Mouse (Mus musculus) heart, postnatal 0 days (tissue): ENCODE data around the gene Tagln3. TPM values are rescaled to one million over a fixed set of nuclear protein-coding genes. Genes with fewer than 3 reads are reported as not detected.
A peak's percentile ranks its signal among the peaks of the same experiment; 100 is the strongest.

ENCODE experiments used
- ATAC-seq: fragments of 200-750 bp; cut with Nextera tagmentation; 2 replicates; pipeline ENCODE4 v1.8.0; 2017; ENCODE audit warnings: low read depth, moderate number of reproducible peaks, moderate library complexity; ENCODE audit not compliant: insufficient read depth
- DNase-seq: peaks from one replicate; pipeline ENCODE4 v3.0.0-alpha.2; 2016; ENCODE audit warnings: low spot score
- H3K27ac ChIP-seq: fragments of 300-500 bp; sonication (generic); 2 replicates; pipeline ENCODE4 v1.5.1; 2014; ENCODE audit warnings: low read depth, mild to moderate bottlenecking
- H3K27me3 ChIP-seq: fragments of 300-500 bp; sonication (generic); 2 replicates; pipeline ENCODE4 v1.6.1; 2014; ENCODE audit warnings: low read length, mixed read lengths; ENCODE audit not compliant: control insufficient read depth, insufficient read depth
- H3K36me3 ChIP-seq: fragments of 300-500 bp; sonication (generic); replicated peaks from 2 replicates; pipeline ENCODE4 v1.6.1; 2014; ENCODE audit warnings: low read length, mixed read lengths; ENCODE audit not compliant: control insufficient read depth, insufficient read depth
- H3K4me1 ChIP-seq: fragments of 300-500 bp; sonication (generic); 2 replicates; pipeline ENCODE4 v1.6.1; 2014; ENCODE audit warnings: antibody characterized with exemption; ENCODE audit not compliant: control insufficient read depth, insufficient read depth
- H3K4me2 ChIP-seq: fragments of 300-500 bp; sonication (generic); 2 replicates; pipeline ENCODE4 v1.6.1; 2014; ENCODE audit warnings: low read depth, mild to moderate bottlenecking, low read length, moderate library complexity
- H3K4me3 ChIP-seq: fragments of 300-500 bp; sonication (generic); 2 replicates; pipeline ENCODE4 v1.5.1; 2014; ENCODE audit warnings: low read depth, low read length
- H3K9ac ChIP-seq: fragments of 300-500 bp; sonication (generic); replicated peaks from 2 replicates; pipeline ENCODE4 v1.6.1; 2014; ENCODE audit warnings: low read depth, low read length, mixed read lengths
- H3K9me3 ChIP-seq: fragments of 300-500 bp; sonication (generic); replicated peaks from 2 replicates; pipeline ENCODE4 v1.6.1; 2016; ENCODE audit warnings: low read length; ENCODE audit not compliant: control insufficient read depth
- CTCF ChIP-seq: IDR thresholded peaks from 2 replicates; pipeline ENCODE4 v1.5.1; 2016; ENCODE audit warnings: antibody characterized with exemption, control low read depth, low read depth
- EP300 ChIP-seq: IDR thresholded peaks from 2 replicates; pipeline ENCODE4 v1.6.1; 2016; ENCODE audit warnings: antibody characterized with exemption, low read depth
- WGBS: fragments of 180-500 bp; shearing (Covaris S2); extraction: QIAGEN DNeasy Blood & Tissue Kit; methylation state at CpG from one replicate; pipeline ENCODE4 v1.1.7; 2014; 5-methylcytosine and 5-hydroxymethylcytosine counted together
- polyA plus RNA-seq: library from polyadenylated mRNA; unstranded; fragments of >200 nt; fragmentation: Nextera tagmentation; extraction: Ambion mirVana; gene quantifications from 2 replicates; pipeline ENCODE4 v1.2.1, GENCODE M21; 2015
- total RNA-seq: library from RNA; depleted of rRNA; stranded (reverse); fragments of >200 nt; gene quantifications from 2 replicates; pipeline ENCODE4 v1.2.3, GENCODE M21; 2014; ENCODE audit warnings: low replicate concordance

Gene Tagln3
- total and polyA plus RNA-seq, 2 experiments from 2014 or later = 0.57 to 1.3 TPM

GRCm38 (mm10) chr16:45685295-45685694, 39.1 kb downstream of the Tagln3 start:
- Histone ChIP-seq H3K4me3 (no peak overlapping the region), H3K27ac (no peak overlapping the region), H3K9me3 (no peaks in the 10 kb centered on the region), H3K36me3 (no peaks in the 10 kb centered on the region), H3K27me3 (no peaks in the 10 kb centered on the region), H3K4me2 (no peak overlapping the region), H3K4me1 (no peaks in the 10 kb centered on the region), H3K9ac (no peak overlapping the region)
- ATAC-seq (no peak), DNase-seq (no peak)
- WGBS = 60% methylated on average over 3 of the region's 3 CpGs
- TF ChIP-seq EP300 (no peak), CTCF (no peak)

GRCm38 (mm10) chr16:45684815-45685214, 39.6 kb downstream of the Tagln3 start:
- DNase-seq (peak; percentile 45), ATAC-seq (no peak)
- H3K27me3 ChIP-seq = no peaks in the 10 kb centered on the region
- no peaks in the 10 kb centered on the region for H3K4me1 ChIP-seq
- no peak overlapping the region for H3K27ac ChIP-seq
- H3K9ac ChIP-seq = no peak overlapping the region
- no peaks in the 10 kb centered on the region for H3K36me3 ChIP-seq
- no peak overlapping the region for H3K4me3 ChIP-seq
- no peak overlapping the region for H3K4me2 ChIP-seq
- TF ChIP-seq EP300 = no peak
- peak; percentile 78 for TF ChIP-seq CTCF
- no peaks in the 10 kb centered on the region for H3K9me3 ChIP-seq
- whole genome bisulfite sequencing = 13% methylated on average over 8 of the region's 8 CpGs

- Histone ChIP-seq H3K4me3 (no peak overlapping the region), H3K9ac (no peak overlapping the region), H3K36me3 (no peaks in the 10 kb centered on the region), H3K27me3 (no peaks in the 10 kb centered on the region), H3K4me2 (no peak overlapping the region), H3K27ac (no peak overlapping the region), H3K4me1 (no peaks in the 10 kb centered on the region), H3K9me3 (no peaks in the 10 kb centered on the region)
- DNase-seq (peak; percentile 22), ATAC-seq (no peak)
- WGBS = 20% methylated on average over 1 of the region's 1 CpGs
- TF ChIP-seq EP300 (no peak), CTCF (peak; percentile 54)
These were observed 47.9 kb downstream of the Tagln3 start for GRCm38 (mm10) chr16:45676462-45676861.

GRCm38 (mm10) chr16:45670005-45670404, 54.4 kb downstream of the Tagln3 start:
- ATAC-seq (no peak), DNase-seq (no peak)
- Histone ChIP-seq H3K4me1 (no peaks in the 10 kb centered on the region), H3K9me3 (no peaks in the 10 kb centered on the region), H3K27me3 (no peaks in the 10 kb centered on the region), H3K4me3 (no peak overlapping the region), H3K36me3 (no peaks in the 10 kb centered on the region), H3K9ac (no peak overlapping the region), H3K4me2 (no peak overlapping the region), H3K27ac (no peak overlapping the region)
- TF ChIP-seq CTCF = no peak
- no peak for TF ChIP-seq EP300
- 63% methylated on average over 4 of the region's 4 CpGs for WGBS

- Histone ChIP-seq H3K4me3 (no peak overlapping the region), H3K9me3 (0 out of 2 replicates have a peak, but pooled peaks cover 3% of the 10 kb centered on the region), H3K27ac (no peak overlapping the region), H3K27me3 (no peaks in the 10 kb centered on the region), H3K4me2 (no peak overlapping the region), H3K36me3 (no peaks in the 10 kb centered on the region), H3K9ac (no peak overlapping the region), H3K4me1 (no peaks in the 10 kb centered on the region)
- no peak for TF ChIP-seq CTCF
- TF ChIP-seq EP300 = no peak
- DNase-seq (no peak), ATAC-seq (no peak)
- 43% methylated on average over 3 of the region's 3 CpGs for WGBS
These were observed 56.2 kb downstream of the Tagln3 start for GRCm38 (mm10) chr16:45668178-45668577.

- WGBS = 46% methylated on average over 2 of the region's 2 CpGs
- ATAC-seq = no peak
These were observed 58.3 kb downstream of the Tagln3 start for GRCm38 (mm10) chr16:45666136-45666535.

More at GRCm38 (mm10) chr16:45666136-45666535, 58.3 kb downstream of the Tagln3 start:
- no peak for TF ChIP-seq CTCF
- no peak for TF ChIP-seq EP300
- Histone ChIP-seq H3K27me3 (no peaks in the 10 kb centered on the region), H3K4me3 (no peak overlapping the region), H3K9me3 (0 out of 2 replicates have a peak, but pooled peaks cover 3% of the 10 kb centered on the region), H3K27ac (no peak overlapping the region), H3K36me3 (no peaks in the 10 kb centered on the region), H3K4me1 (no peaks in the 10 kb centered on the region), H3K4me2 (no peak overlapping the region), H3K9ac (no peak overlapping the region)
- DNase-seq = no peak
